Mouse (Mus musculus) E14TG2a.4 (cell line): ENCODE measurements around the gene Egfl8.

Experiments used
- CTCF ChIP-seq: conservative IDR thresholded peaks from 2 replicates; pipeline ENCODE4 v1.5.1; 2014; ENCODE audit warnings: low read length
- NANOG ChIP-seq: IDR thresholded peaks from 2 replicates; pipeline ENCODE4 v1.6.1; 2014; ENCODE audit warnings: borderline replicate concordance, low read length, mixed read lengths
- POU5F1 ChIP-seq: IDR thresholded peaks from 2 replicates; pipeline ENCODE4 v1.6.1; 2014; ENCODE audit warnings: low read length, borderline replicate concordance

DNA sequence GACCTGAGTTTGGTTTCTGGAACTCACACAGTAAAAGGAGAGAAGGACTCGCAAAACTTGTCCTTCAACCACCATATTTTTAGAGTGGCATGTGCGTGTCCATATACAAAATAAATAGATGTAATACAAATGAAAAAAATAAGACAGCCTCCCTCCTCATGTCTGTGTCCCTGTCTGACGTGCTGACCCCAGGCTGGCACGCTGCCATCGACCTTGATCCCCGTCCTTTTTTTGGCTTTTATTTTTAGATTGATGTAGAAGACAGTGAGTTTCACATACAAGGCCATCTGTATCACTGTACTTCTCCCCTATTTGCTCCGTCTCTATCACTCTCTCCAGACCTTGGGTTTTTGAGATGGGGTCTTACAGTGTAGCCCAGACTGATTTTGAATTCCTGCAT is 48.7 kb upstream of the Egfl8 start:
- no peak for TF ChIP-seq CTCF
- TF ChIP-seq NANOG, result no peak
- TF ChIP-seq POU5F1, result no peak
